Mouse (Mus musculus) C2C12 (cell line): Measurements from ENCODE around the gene Klhdc10. TPM values are rescaled to one million over a fixed set of nuclear protein-coding genes. Genes with fewer than 3 reads are reported as not detected.

Experiments used
- H3K27me3 ChIP-seq: one replicate; pipeline ENCODE4 v1.6.1; 2011; ENCODE audit not compliant: control insufficient read depth, insufficient read depth, insufficient read length
- H3K36me3 ChIP-seq: one replicate; pipeline ENCODE4 v1.6.1; 2011; ENCODE audit not compliant: control insufficient read depth, insufficient read depth
- H3K4me3 ChIP-seq: one replicate; pipeline ENCODE4 v1.5.1; 2011; ENCODE audit warnings: mild to moderate bottlenecking, control low read depth; ENCODE audit not compliant: poor library complexity, insufficient read depth, severe bottlenecking
- H3K79me2 ChIP-seq: one replicate; pipeline ENCODE4 v1.6.1; 2011; ENCODE audit not compliant: control insufficient read depth, insufficient read depth
- H3K79me3 ChIP-seq: one replicate; pipeline ENCODE4 v1.6.1; 2011; ENCODE audit warnings: low read depth, control low read depth
- H3ac ChIP-seq: one replicate; pipeline ENCODE3; 2011; ENCODE audit warnings: low read depth; ENCODE audit not compliant: control insufficient read depth, insufficient read length
- CEBPB ChIP-seq: IDR thresholded peaks from one replicate; pipeline ENCODE4 v1.6.1; 2011; ENCODE audit warnings: low read depth, mild to moderate bottlenecking, control low read depth, moderate library complexity
- CTCF ChIP-seq: IDR thresholded peaks from one replicate; pipeline ENCODE4 v1.5.1; 2011; ENCODE audit not compliant: control insufficient read depth, insufficient read depth, insufficient read length
- FOSL1 ChIP-seq: IDR thresholded peaks from one replicate; pipeline ENCODE4 v1.8.0; 2011; ENCODE audit warnings: mild to moderate bottlenecking, low read length; ENCODE audit not compliant: poor library complexity, insufficient read depth, severe bottlenecking
- MAX ChIP-seq: IDR thresholded peaks from one replicate; pipeline ENCODE4 v1.6.1; 2011; ENCODE audit warnings: mild to moderate bottlenecking, control low read depth
- MYOD1 ChIP-seq: IDR thresholded peaks from one replicate; pipeline ENCODE4 v1.6.1; 2011; ENCODE audit warnings: low read depth; ENCODE audit not compliant: control insufficient read depth, insufficient read length
- MYOG ChIP-seq: IDR thresholded peaks from one replicate; pipeline ENCODE4 v1.6.1; 2011; ENCODE audit not compliant: control insufficient read depth, insufficient read length; ENCODE audit errors: extremely low read depth
- USF1 ChIP-seq: IDR thresholded peaks from one replicate; pipeline ENCODE4 v1.6.1; 2011; ENCODE audit warnings: low read depth, mild to moderate bottlenecking, control low read depth, moderate library complexity
- polyA plus RNA-seq: library from polyadenylated mRNA; unstranded; fragments of >200 nt; fragmentation: generic; extraction: Trizol; gene quantifications from one replicate; pipeline ENCODE4 v1.2.1, GENCODE M21; 2012; ENCODE audit warnings: missing spikeins

Klhdc10 gene
- polyA plus RNA-seq, 1 experiment = 33.9 TPM

DNA sequence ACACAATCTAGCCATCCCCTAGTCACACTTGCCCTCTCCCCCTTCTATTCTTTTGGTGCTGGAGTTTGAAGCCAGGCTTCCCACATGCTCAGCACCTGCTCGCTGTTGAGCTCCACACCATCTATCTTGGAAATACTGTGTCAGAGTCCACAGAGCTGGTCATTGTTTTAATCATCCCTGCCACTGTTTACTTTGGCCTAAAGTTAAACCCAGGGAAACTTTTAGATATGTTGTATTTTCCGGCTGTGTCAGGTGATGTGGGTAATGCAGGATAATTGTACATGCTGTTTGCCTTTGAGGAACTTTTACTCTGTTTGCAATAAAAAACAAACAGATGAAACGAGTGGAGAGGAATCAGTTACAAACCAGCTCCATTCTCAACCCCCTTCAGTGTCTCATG, 35.4 kb downstream of the Klhdc10 start:
- Histone ChIP-seq H3K27me3 (no peaks in the 10 kb centered on the region), H3ac (no peak overlapping the region), H3K4me3 (no peak overlapping the region), H3K79me3 (peaks cover 2% of the 10 kb centered on the region), H3K36me3 (no peaks in the 10 kb centered on the region), H3K79me2 (peaks cover 26% of the 10 kb centered on the region)
- TF ChIP-seq MYOD1 = no peak
- TF ChIP-seq USF1 = no peak
- no peak for TF ChIP-seq MYOG
- TF ChIP-seq MAX = no peak
- no peak for TF ChIP-seq CTCF

DNA sequence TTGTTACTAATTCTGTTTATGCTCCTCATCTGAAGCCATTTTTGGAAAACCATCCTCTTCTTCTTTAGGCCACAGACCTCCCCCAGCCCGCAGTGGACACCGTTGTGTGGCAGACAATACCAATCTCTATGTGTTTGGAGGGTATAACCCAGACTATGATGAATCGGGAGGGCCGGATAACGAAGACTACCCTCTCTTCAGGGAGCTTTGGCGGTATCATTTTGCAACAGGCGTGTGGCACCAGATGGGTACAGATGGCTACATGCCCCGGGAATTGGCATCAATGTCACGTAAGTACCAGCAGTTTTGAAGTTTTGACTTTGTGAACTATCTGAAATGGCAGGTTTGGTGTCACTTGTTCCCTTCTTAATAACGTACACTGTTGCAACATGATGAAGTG, 37.9 kb downstream of the Klhdc10 start:
- H3ac ChIP-seq = no peak overlapping the region
- H3K79me2 ChIP-seq = peaks cover 17% of the 10 kb centered on the region
- no peak overlapping the region for H3K4me3 ChIP-seq
- no peaks in the 10 kb centered on the region for H3K27me3 ChIP-seq
- H3K79me3 ChIP-seq = peaks cover 2% of the 10 kb centered on the region
- H3K36me3 ChIP-seq = peaks cover 11% of the 10 kb centered on the region
- TF ChIP-seq MYOG (no peak), MAX (no peak), FOSL1 (no peak), USF1 (no peak), MYOD1 (no peak), CEBPB (no peak)

DNA sequence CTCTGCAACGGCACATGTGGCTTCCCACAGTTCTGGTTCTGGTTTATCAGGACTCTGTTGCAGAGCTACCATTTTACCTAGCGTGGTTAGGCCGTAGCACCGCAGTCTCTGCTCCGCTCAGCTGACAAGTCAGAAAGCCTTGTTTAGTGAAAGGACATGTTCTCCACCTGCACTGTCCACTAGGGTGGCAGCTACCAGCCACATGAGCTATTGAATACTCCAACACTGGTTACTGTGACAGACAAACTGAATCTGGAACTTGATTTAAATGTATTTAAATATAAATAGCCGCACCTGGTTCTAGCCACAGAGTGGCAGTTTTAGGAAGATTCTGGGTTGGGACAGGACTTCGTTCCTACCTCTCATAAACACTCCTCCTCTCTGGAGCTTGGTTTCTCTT, 55.3 kb downstream of the Klhdc10 start:
- Histone ChIP-seq H3K36me3 (peaks cover 4% of the 10 kb centered on the region), H3ac (no peak overlapping the region), H3K79me2 (no peaks in the 10 kb centered on the region), H3K27me3 (no peaks in the 10 kb centered on the region), H3K79me3 (no peaks in the 10 kb centered on the region), H3K4me3 (no peak overlapping the region)
- no peak for TF ChIP-seq MAX

DNA sequence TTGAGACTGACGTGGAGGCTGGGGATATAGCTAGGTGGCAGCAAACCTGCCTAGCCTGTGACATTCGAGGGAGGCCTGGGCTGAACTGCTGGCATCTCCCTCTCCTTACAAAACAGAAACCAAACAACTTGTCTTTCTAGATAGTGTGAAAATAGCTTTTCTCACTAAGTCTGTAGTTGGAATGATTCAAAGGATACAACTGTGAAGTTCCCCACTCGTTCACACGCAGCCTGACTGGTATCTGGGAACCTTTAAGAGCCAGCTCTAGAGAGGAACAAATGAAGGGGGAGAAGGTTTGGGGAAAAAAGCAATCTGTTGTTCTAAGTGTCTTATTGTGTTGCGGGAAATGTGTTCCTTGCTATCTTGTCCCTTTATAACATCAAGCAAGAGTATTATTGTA, 57.0 kb downstream of the Klhdc10 start:
- H3K79me3 ChIP-seq = no peaks in the 10 kb centered on the region
- H3K27me3 ChIP-seq = no peaks in the 10 kb centered on the region
- H3ac ChIP-seq = no peak overlapping the region
- H3K79me2 ChIP-seq = no peaks in the 10 kb centered on the region
- TF ChIP-seq USF1 = no peak
- TF ChIP-seq MYOG = no peak
- no peak for TF ChIP-seq MAX
- no peak for TF ChIP-seq FOSL1
- TF ChIP-seq MYOD1 = no peak
- TF ChIP-seq CEBPB = no peak
- no peak for TF ChIP-seq CTCF
- no peak overlapping the region for H3K4me3 ChIP-seq
- no peaks in the 10 kb centered on the region for H3K36me3 ChIP-seq

DNA sequence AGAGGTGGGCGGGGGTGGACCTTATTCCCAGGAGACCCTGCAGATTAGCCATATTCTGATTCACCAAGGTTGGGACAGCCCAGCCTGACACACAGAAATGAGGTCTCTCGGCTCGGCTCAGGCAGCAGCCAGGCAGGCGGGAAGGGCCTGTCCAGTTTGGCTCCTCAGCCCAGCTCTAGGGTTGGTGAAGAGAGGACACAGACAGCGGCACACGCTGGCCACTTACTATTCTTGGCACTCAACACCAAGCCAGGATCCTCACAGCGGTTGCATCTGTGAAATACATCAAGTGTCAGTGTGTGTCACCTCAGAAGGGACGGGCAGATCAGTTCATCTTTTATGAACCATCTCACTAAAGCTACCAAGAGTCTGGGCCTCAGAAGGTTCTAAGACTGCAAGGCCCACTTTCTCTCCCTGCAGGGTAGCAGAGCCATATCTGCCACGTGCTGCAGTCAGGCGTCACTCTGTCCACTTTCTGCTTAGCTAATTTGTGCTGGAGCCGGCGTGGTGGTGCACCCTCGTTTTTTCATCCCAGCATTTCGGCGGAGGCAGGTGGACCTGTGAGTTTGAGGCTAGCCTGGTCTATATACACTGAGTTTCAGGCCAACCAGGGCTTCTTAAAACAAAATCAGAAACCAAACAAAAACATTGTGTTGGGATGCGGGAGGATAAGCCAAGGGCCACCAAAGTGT, 57.5 kb downstream of the Klhdc10 start:
- Histone ChIP-seq H3K36me3 (no peaks in the 10 kb centered on the region), H3ac (no peak overlapping the region), H3K79me3 (no peaks in the 10 kb centered on the region), H3K79me2 (no peaks in the 10 kb centered on the region), H3K27me3 (no peaks in the 10 kb centered on the region), H3K4me3 (no peak overlapping the region)
- TF ChIP-seq MAX (no peak), FOSL1 (no peak), CTCF (no peak), CEBPB (no peak), USF1 (no peak), MYOD1 (no peak), MYOG (no peak)
